Mouse (Mus musculus): Measurements from ENCODE around the gene Gnl3l.

- TF ChIP-seq CTCF (IDR thresholded peaks at IDR 0.05; ENCODE audit: control insufficient read depth, insufficient read depth, insufficient read length) (no peak), MAX (IDR thresholded peaks at IDR 0.05) (no peak), MYOG (IDR thresholded peaks at IDR 0.05; ENCODE audit: control insufficient read depth, extremely low read depth, insufficient read length) (no peak), FOSL1 (IDR thresholded peaks at IDR 0.05; ENCODE audit: insufficient read depth, low read length, poor library complexity, severe bottlenecking) (no peak)
Observed at GRCm38 (mm10) chrX:151016938-151017877, at the start of gene Gnl3l.

All from C2C12 (cell line).